In genomic region chr5:24394165-24394894, GRCm38 (mm10) we compare ENCODE assay signal across 8 mouse cellular contexts. TPM values are rescaled to one million over a fixed set of nuclear protein-coding genes. Genes with fewer than 3 reads are reported as not detected.
DNase-seq lines count a peak whose midpoint lies in the region; ATAC-seq lines count a peak whose summit lies in the region.

No protein-coding gene starts in this region.

- H3K4me1 ChIP-seq in forebrain, embryonic 14.5 days (ENCODE audit: control insufficient read depth, insufficient read depth, low read length): no peaks in the 10 kb centered on the region
- H3K4me1 ChIP-seq in neural tube, embryonic 15.5 days: peaks cover 18% of the 10 kb centered on the region

- peak overlapping the region; percentile 68 for H3K9ac ChIP-seq in forebrain, embryonic 14.5 days (ENCODE audit: low read length)
- peak overlapping the region; percentile 60 for H3K9ac ChIP-seq in neural tube, embryonic 15.5 days (replicated peaks)

- H3K27ac ChIP-seq in forebrain, embryonic 14.5 days (ENCODE audit: low read depth, low read length): peak overlapping the region; percentile 84
- H3K27ac ChIP-seq in neural tube, embryonic 15.5 days (replicated peaks): peak overlapping the region; percentile 95

- peak; percentile 98 for ATAC-seq in forebrain, embryonic 14.5 days
- peak; percentile 96 for ATAC-seq in neural tube, embryonic 15.5 days (ENCODE audit: low FRiP score)

- no peaks in the 10 kb centered on the region for H3K36me3 ChIP-seq in forebrain, embryonic 14.5 days (ENCODE audit: control insufficient read depth, insufficient read depth, low read length)
- H3K36me3 ChIP-seq in neural tube, embryonic 15.5 days: no peaks in the 10 kb centered on the region

- H3K27me3 ChIP-seq in forebrain, embryonic 14.5 days (replicated peaks; ENCODE audit: control insufficient read depth, insufficient read depth, low read length): 0 out of 2 replicates have a peak, but pooled peaks cover under 1% of the 10 kb centered on the region
- no peaks in the 10 kb centered on the region for H3K27me3 ChIP-seq in neural tube, embryonic 15.5 days (replicated peaks)

- intact Hi-C loops in heart, postnatal 14 days (cut with DNase I): loop anchor here (2.0 kb wide), 1 partner anchor 76 kb away; no protein-coding TSS in a partner anchor

- peak overlapping the region; percentile 58 for H3K4me3 ChIP-seq in forebrain, embryonic 14.5 days (ENCODE audit: low read depth, low read length)
- peak overlapping the region; percentile 62 for H3K4me3 ChIP-seq in neural tube, embryonic 15.5 days (replicated peaks)

- under 1% methylated on average over 36 of the region's 36 CpGs for WGBS in forebrain, embryonic 14.5 days
- under 1% methylated on average over 36 of the region's 36 CpGs for WGBS in neural tube, embryonic 15.5 days

- no peaks in the 10 kb centered on the region for H3K9me3 ChIP-seq in forebrain, embryonic 14.5 days (replicated peaks; ENCODE audit: control insufficient read depth, low read length)
- no peaks in the 10 kb centered on the region for H3K9me3 ChIP-seq in neural tube, embryonic 15.5 days (replicated peaks)

- H3K4me2 ChIP-seq in forebrain, embryonic 14.5 days (ENCODE audit: low read length): peak overlapping the region; percentile 58
- H3K4me2 ChIP-seq in neural tube, embryonic 15.5 days: peak overlapping the region; percentile 60

- DNase-seq in ES-CJ7 (ENCODE audit: low read depth, low spot score): peak; percentile 99
- peak; percentile 94 for DNase-seq in cerebellum, adult 11 months
- peak; percentile 98 for DNase-seq in forebrain, embryonic 14.5 days (ENCODE audit: low spot score)
- peak; percentile 92 to 95 for DNase-seq in heart, postnatal 14 days
- peak; percentile 97 for DNase-seq in layer of hippocampus, adult 11-12 months (ENCODE audit: low spot score)
- peak; percentile 96 to 98 for DNase-seq in lung, adult 18-20 months
- DNase-seq in testis, postnatal 14 days (ENCODE audit: low spot score): peak; percentile 96

RNA-seq across cellular contexts. Expression of gene Abcb8, which starts 0.9 kb away (rescaled TPM):
- 37.1 and 43.1 TPM in 2 replicates for polyA plus RNA-seq in forebrain, embryonic 14.5 days (2014; fragmentation: Nextera tagmentation; extraction: Ambion mirVana)
- 10 to 100 TPM; 81.9 to 87.0 TPM for total RNA-seq in heart, postnatal 14 days (2021)
- polyA plus RNA-seq in neural tube, embryonic 15.5 days (2015; fragmentation: Nextera tagmentation; extraction: Ambion mirVana): 49.4 and 52.2 TPM in 2 replicates

RNA-seq across cellular contexts. Expression of gene Atg9b, which starts 2.4 kb away (rescaled TPM):
- polyA plus RNA-seq in forebrain, embryonic 14.5 days (2014; fragmentation: Nextera tagmentation; extraction: Ambion mirVana): 0.48 and 0.74 TPM in 2 replicates
- under 1 TPM; 0.41 to 0.45 TPM for total RNA-seq in heart, postnatal 14 days (2021)
- polyA plus RNA-seq in neural tube, embryonic 15.5 days (2015; fragmentation: Nextera tagmentation; extraction: Ambion mirVana): 4.0 and 4.8 TPM in 2 replicates

RNA-seq across cellular contexts. Expression of gene Asic3, which starts 18.9 kb away (rescaled TPM):
- not detected in 2 replicates for polyA plus RNA-seq in forebrain, embryonic 14.5 days (2014; fragmentation: Nextera tagmentation; extraction: Ambion mirVana)
- under 1 TPM in 1 of 2 experiments, not detected in 1; 0.39 TPM for total RNA-seq in heart, postnatal 14 days (2021)
- 1.6 and 2.4 TPM in 2 replicates for polyA plus RNA-seq in neural tube, embryonic 15.5 days (2015; fragmentation: Nextera tagmentation; extraction: Ambion mirVana)

RNA-seq across cellular contexts. Expression of gene Cdk5, which starts 29.0 kb away (rescaled TPM):
- 106 and 113 TPM in 2 replicates for polyA plus RNA-seq in forebrain, embryonic 14.5 days (2014; fragmentation: Nextera tagmentation; extraction: Ambion mirVana)
- 10 to 100 TPM; 22.5 to 23.4 TPM for total RNA-seq in heart, postnatal 14 days (2021)
- 113 and 133 TPM in 2 replicates for polyA plus RNA-seq in neural tube, embryonic 15.5 days (2015; fragmentation: Nextera tagmentation; extraction: Ambion mirVana)

RNA-seq across cellular contexts. Expression of gene Slc4a2, which starts 29.3 kb away (rescaled TPM):
- polyA plus RNA-seq in forebrain, embryonic 14.5 days (2014; fragmentation: Nextera tagmentation; extraction: Ambion mirVana): 11.5 and 14.6 TPM in 2 replicates
- total RNA-seq in heart, postnatal 14 days (2021): 10 to 100 TPM; 41.3 to 51.5 TPM
- polyA plus RNA-seq in neural tube, embryonic 15.5 days (2015; fragmentation: Nextera tagmentation; extraction: Ambion mirVana): 15.3 and 19.1 TPM in 2 replicates

Comparison
In these comparisons a context has a peak if more than half of its experiments do, and no peak if none do; other contexts are left out.
1. Peak in every context shown above with its lines: DNase-seq, ATAC-seq, H3K4me3 ChIP-seq and H3K27ac ChIP-seq.